Comparison of ENCODE assay signal across 17 mouse cellular contexts in genomic region chr1:42557301-42557700, GRCm38 (mm10).
"Had no signal": no experiment of that assay in that cellular context is flagged by ENCODE, and none has a peak within 500 bp of the region (broad histone marks: within the 10 kb centered on the region; RNA-seq: fewer than 3 reads in every experiment).

No protein-coding gene starts in this region.

- ATAC-seq: hindbrain, embryonic 16.5 days; inflammation-experienced regulatory T-cells, adult 6 months; intestine, embryonic 15.5 days; intestine, postnatal 0 days; liver, postnatal 0 days had no signal

- DNase-seq: gastrocnemius, postnatal 10 days; gastrocnemius, postnatal 25 days; heart, adult 18-20 months; heart, postnatal 10 days; heart, postnatal 4 days; kidney, adult 18-20 months; kidney, adult 8-10 months; kidney, postnatal 10 days; kidney, postnatal 25 days; kidney, postnatal 4 days; liver; liver, embryonic 13.5 days; liver, postnatal 0 days had no signal
